Mouse (Mus musculus) liver, embryonic 16.5 days (tissue): ENCODE results near the gene Hdac5. TPM values are rescaled to one million over a fixed set of nuclear protein-coding genes. Genes with fewer than 3 reads are reported as not detected.

Experiments
- ATAC-seq: fragments of 200-750 bp; cut with Nextera tagmentation; 2 replicates; pipeline ENCODE4 v1.8.0; 2017; ENCODE audit warnings: low read depth, mild to moderate bottlenecking, moderate number of reproducible peaks, moderate library complexity
- H3K27ac ChIP-seq: fragments of 300-500 bp; sonication (generic); 2 replicates; pipeline ENCODE4 v1.5.1; 2014; ENCODE audit warnings: mild to moderate bottlenecking, low read length
- H3K27me3 ChIP-seq: fragments of 300-500 bp; sonication (generic); 2 replicates; pipeline ENCODE4 v1.6.1; 2014; ENCODE audit warnings: low read depth, low read length, mixed read lengths; ENCODE audit not compliant: control insufficient read depth, insufficient read depth
- H3K36me3 ChIP-seq: fragments of 300-500 bp; sonication (generic); 2 replicates; pipeline ENCODE4 v1.6.1; 2014; ENCODE audit warnings: mild to moderate bottlenecking; ENCODE audit not compliant: control insufficient read depth, insufficient read depth
- H3K4me1 ChIP-seq: fragments of 300-500 bp; sonication (generic); 2 replicates; pipeline ENCODE4 v1.6.1; 2014; ENCODE audit warnings: low read depth, low read length, mixed read lengths; ENCODE audit not compliant: control insufficient read depth
- H3K4me2 ChIP-seq: fragments of 300-500 bp; sonication (generic); 2 replicates; pipeline ENCODE4 v1.6.1; 2014; ENCODE audit warnings: low read depth, low read length, mixed read lengths
- H3K4me3 ChIP-seq: fragments of 300-500 bp; sonication (generic); 2 replicates; pipeline ENCODE4 v1.5.1; 2014; ENCODE audit warnings: low read depth, mild to moderate bottlenecking, low read length
- H3K9ac ChIP-seq: fragments of 300-500 bp; sonication (generic); 2 replicates; pipeline ENCODE4 v1.6.1; 2014; ENCODE audit warnings: low read depth, low read length
- H3K9me3 ChIP-seq: fragments of 300-500 bp; sonication (generic); replicated peaks from 2 replicates; pipeline ENCODE4 v1.6.1; 2016; ENCODE audit warnings: low read length; ENCODE audit not compliant: control insufficient read depth
- WGBS: fragments of 180-500 bp; shearing (Covaris S2); extraction: QIAGEN DNeasy Blood & Tissue Kit; methylation state at CpG from one replicate; pipeline ENCODE4 v1.1.7; 2014; ENCODE audit not compliant: insufficient replicate concordance; 5-methylcytosine and 5-hydroxymethylcytosine counted together
- polyA plus RNA-seq: library from polyadenylated mRNA; unstranded; fragments of >200 nt; fragmentation: Nextera tagmentation; extraction: Ambion mirVana; gene quantifications from 2 replicates; pipeline ENCODE4 v1.2.1, GENCODE M21; 2015

Gene Hdac5
- polyA plus RNA-seq, 1 experiment from 2014 or later: 20.4 TPM

GRCm38 (mm10) chr11:102219994-102220346, 10.0 kb downstream of the Hdac5 start:
- no peaks in the 10 kb centered on the region for H3K36me3 ChIP-seq
- no peak overlapping the region for H3K9ac ChIP-seq
- peaks cover 9% of the 10 kb centered on the region for H3K27me3 ChIP-seq
- H3K27ac ChIP-seq: no peak overlapping the region
- 34% methylated on average over 4 of the region's 4 CpGs for WGBS
- no peaks in the 10 kb centered on the region for H3K9me3 ChIP-seq
- peaks cover 56% of the 10 kb centered on the region for H3K4me1 ChIP-seq
- no peak overlapping the region for H3K4me3 ChIP-seq
- no peak overlapping the region for H3K4me2 ChIP-seq
- no peak for ATAC-seq

GRCm38 (mm10) chr11:102219247-102219993, 10.5 kb downstream of the Hdac5 start:
- peaks cover 6% of the 10 kb centered on the region for H3K27me3 ChIP-seq

GRCm38 (mm10) chr11:102218783-102219182, 11.2 kb downstream of the Hdac5 start:
- Histone ChIP-seq H3K4me2 (peak overlapping the region; percentile 72), H3K9ac (peak overlapping the region; percentile 59), H3K4me3 (peak overlapping the region; percentile 63), H3K36me3 (no peaks in the 10 kb centered on the region), H3K27ac (peak overlapping the region; percentile 74), H3K27me3 (no peaks in the 10 kb centered on the region; the same call in 1 of the 2 replicates), H3K4me1 (peaks cover 61% of the 10 kb centered on the region), H3K9me3 (no peaks in the 10 kb centered on the region)
- WGBS: 0% methylated on average over 10 of the region's 10 CpGs
- ATAC-seq: peak; percentile 85

More at GRCm38 (mm10) chr11:102219247-102219993, 10.5 kb downstream of the Hdac5 start:
- WGBS: 43% methylated on average over 14 of the region's 14 CpGs
- Histone ChIP-seq H3K27ac (peak overlapping the region; percentile 73), H3K9me3 (no peaks in the 10 kb centered on the region), H3K4me2 (peak overlapping the region; percentile 72), H3K4me3 (no peak overlapping the region; the same call in 1 of the 2 replicates), H3K36me3 (no peaks in the 10 kb centered on the region), H3K4me1 (peaks cover 58% of the 10 kb centered on the region), H3K9ac (peak overlapping the region; percentile 59)
- ATAC-seq: no peak

GRCm38 (mm10) chr11:102217876-102218430, 12.0 kb downstream of the Hdac5 start:
- no peaks in the 10 kb centered on the region for H3K27me3 ChIP-seq

GRCm38 (mm10) chr11:102217396-102217795, 12.6 kb downstream of the Hdac5 start:
- ATAC-seq: no peak
- Histone ChIP-seq H3K36me3 (no peaks in the 10 kb centered on the region), H3K27me3 (no peaks in the 10 kb centered on the region), H3K4me2 (peak overlapping the region; percentile 72), H3K9ac (peak overlapping the region; percentile 20; the same call in 1 of the 2 replicates), H3K27ac (no peak overlapping the region), H3K4me1 (peaks cover 63% of the 10 kb centered on the region), H3K9me3 (no peaks in the 10 kb centered on the region), H3K4me3 (peak overlapping the region; percentile 63)
- 57% methylated on average over 6 of the region's 6 CpGs for WGBS

More at GRCm38 (mm10) chr11:102217876-102218430, 12.0 kb downstream of the Hdac5 start:
- ATAC-seq: no peak
- Histone ChIP-seq H3K9ac (peak overlapping the region; percentile 59), H3K4me2 (peak overlapping the region; percentile 72), H3K27ac (peak overlapping the region; percentile 74), H3K36me3 (no peaks in the 10 kb centered on the region), H3K9me3 (no peaks in the 10 kb centered on the region), H3K4me1 (peaks cover 63% of the 10 kb centered on the region), H3K4me3 (peak overlapping the region; percentile 63)
- 28% methylated on average over 7 of the region's 7 CpGs for WGBS

- H3K9me3 ChIP-seq: no peaks in the 10 kb centered on the region
- peak overlapping the region; percentile 63 for H3K4me3 ChIP-seq
- WGBS: 48% methylated on average over 5 of the region's 5 CpGs
- H3K4me1 ChIP-seq: peaks cover 60% of the 10 kb centered on the region
- no peaks in the 10 kb centered on the region for H3K27me3 ChIP-seq
- ATAC-seq: no peak
- H3K4me2 ChIP-seq: peak overlapping the region; percentile 72
- peak overlapping the region; percentile 27; the same call in 1 of the 2 replicates for H3K9ac ChIP-seq
- no peaks in the 10 kb centered on the region for H3K36me3 ChIP-seq
- peak overlapping the region; percentile 75 for H3K27ac ChIP-seq
Observed at GRCm38 (mm10) chr11:102216886-102217240, 13.1 kb downstream of the Hdac5 start.

- Histone ChIP-seq H3K27ac (peak overlapping the region; percentile 82), H3K9me3 (no peaks in the 10 kb centered on the region), H3K4me3 (peak overlapping the region; percentile 63), H3K4me1 (peaks cover 60% of the 10 kb centered on the region), H3K4me2 (peak overlapping the region; percentile 72), H3K9ac (peak overlapping the region; percentile 27; the same call in 1 of the 2 replicates), H3K27me3 (no peaks in the 10 kb centered on the region), H3K36me3 (no peaks in the 10 kb centered on the region)
- WGBS: 39% methylated on average over 12 of the region's 12 CpGs
- peak; percentile 36; the same call in 1 of the 2 replicates for ATAC-seq
Observed at GRCm38 (mm10) chr11:102216056-102216885, 13.7 kb downstream of the Hdac5 start.

GRCm38 (mm10) chr11:102215511-102215910, 14.5 kb downstream of the Hdac5 start:
- Histone ChIP-seq H3K27me3 (no peaks in the 10 kb centered on the region), H3K4me1 (peaks cover 56% of the 10 kb centered on the region), H3K36me3 (no peaks in the 10 kb centered on the region), H3K9me3 (no peaks in the 10 kb centered on the region), H3K4me2 (no peak overlapping the region), H3K4me3 (no peak overlapping the region), H3K27ac (no peak overlapping the region), H3K9ac (no peak overlapping the region)
- WGBS: 69% methylated on average over 11 of the region's 11 CpGs
- no peak for ATAC-seq
